Mouse (Mus musculus) left cerebral cortex, adult 8-10 months (tissue): ENCODE measurements around the gene Krt86. TPM values are rescaled to one million over a fixed set of nuclear protein-coding genes. Genes with fewer than 3 reads are reported as not detected.
"Not testable (repeated sequence)": the region's sequence is repeated elsewhere in the genome, so short reads cannot be mapped to it uniquely, and the experiment has no call there.

Experiments
- DNase-seq, 2 experiments: peaks; one replicate each; pipeline ENCODE4 v3.0.0; 2022; ENCODE audit warnings: low spot score in 2 of 2
- total RNA-seq, 4 experiments: library from RNA; stranded (reverse); gene quantifications; 2 replicates each; pipeline ENCODE4 v1.2.4; 2022

Gene Krt86
- total RNA-seq, 4 experiments from 2014 or later: not detected

- no peak for DNase-seq
Observed at GRCm38 (mm10) chr15:101491431-101491830, 18.2 kb downstream of the Krt86 start, which contains the start of gene Krt83. TSS of gene Krt83 (minus strand) at chr15:101491512.

DNA sequence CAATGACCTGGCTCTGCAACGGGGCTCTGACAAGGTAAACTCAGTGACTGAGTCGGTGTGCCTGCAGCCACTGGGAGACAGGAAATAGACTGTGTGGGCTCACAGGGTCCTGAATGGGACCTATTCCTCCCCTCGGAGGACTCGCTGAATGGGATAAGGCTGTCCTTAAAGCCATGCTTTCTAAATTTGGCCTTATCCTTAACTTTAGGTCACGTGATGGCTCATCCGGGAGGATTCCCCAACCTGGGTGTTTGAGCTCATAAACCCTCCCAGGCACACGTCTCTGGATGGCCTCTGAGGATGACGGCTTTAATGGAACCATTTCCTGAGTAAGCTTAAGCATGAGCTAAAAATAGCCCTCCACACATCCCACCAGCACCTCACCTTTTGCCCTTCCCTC lies 19.4 kb downstream of the Krt86 start:
- DNase-seq: no peak

DNA sequence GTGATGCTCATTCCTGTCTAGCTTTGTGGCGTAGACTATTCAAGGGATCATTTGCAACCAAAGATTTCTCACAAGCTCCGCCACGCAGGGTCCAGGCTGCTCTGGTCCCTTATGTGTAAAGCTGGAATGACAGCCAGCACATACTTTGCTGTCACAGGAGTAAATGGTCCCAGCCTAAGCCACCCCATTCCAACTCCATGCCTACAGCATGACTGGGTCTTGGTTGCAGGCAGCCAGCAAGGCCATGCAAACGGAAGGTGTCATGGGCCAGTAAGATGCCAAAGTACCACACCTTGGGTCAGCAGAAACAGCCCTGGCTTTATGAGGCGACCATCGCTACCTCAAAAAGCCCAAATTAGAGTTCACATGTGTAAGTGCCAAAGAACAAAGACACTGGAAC lies 20.4 kb downstream of the Krt86 start:
- DNase-seq: no peak

DNA sequence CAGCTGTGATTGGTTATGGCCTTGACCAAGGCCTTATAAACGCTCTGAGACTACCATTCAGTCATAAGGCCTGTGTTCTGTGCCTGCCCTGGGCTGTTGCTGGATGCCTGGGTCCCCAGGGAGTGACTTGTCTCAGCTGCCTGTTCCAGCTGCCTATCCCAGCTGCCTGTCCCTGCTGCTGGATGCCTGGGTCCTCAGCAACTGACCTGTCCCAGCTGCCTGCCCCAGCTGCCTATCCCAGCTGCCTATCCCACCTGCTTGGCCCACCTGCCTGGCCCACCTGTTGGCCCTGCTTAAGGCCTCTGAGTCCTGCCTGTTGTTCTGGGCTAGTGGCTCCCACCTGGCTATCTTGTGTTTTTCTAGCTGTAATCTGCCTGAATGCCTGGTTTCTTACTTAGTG lies 20.9 kb downstream of the Krt86 start:
- no peak for DNase-seq

- DNase-seq: no peak
Observed at GRCm38 (mm10) chr15:101495266-101495665, 22.0 kb downstream of the Krt86 start.

- DNase-seq: no peak
Observed at GRCm38 (mm10) chr15:101497181-101497580, 23.9 kb downstream of the Krt86 start.

- DNase-seq: no peak
Observed at GRCm38 (mm10) chr15:101506896-101507758, 33.8 kb downstream of the Krt86 start.

DNA sequence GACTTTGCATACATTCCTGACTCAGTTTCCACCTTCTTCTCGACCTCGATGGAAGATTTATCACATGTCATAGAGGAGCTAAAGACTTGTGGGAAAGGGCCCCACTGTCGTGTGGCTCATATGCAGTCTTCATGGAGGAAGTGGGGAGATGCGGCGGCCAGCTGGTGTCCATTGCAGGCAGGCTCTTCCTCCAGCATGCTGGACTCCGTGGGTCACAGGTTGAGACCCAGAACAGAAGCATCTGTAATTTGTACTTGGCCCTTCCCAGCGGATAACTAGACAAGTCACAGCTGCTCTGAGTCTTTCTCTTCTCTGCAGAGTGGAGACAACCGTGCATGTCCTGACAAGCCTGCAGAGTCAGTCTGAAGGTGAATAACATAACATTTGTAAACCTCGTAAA lies 35.0 kb downstream of the Krt86 start:
- no peak for DNase-seq

DNA sequence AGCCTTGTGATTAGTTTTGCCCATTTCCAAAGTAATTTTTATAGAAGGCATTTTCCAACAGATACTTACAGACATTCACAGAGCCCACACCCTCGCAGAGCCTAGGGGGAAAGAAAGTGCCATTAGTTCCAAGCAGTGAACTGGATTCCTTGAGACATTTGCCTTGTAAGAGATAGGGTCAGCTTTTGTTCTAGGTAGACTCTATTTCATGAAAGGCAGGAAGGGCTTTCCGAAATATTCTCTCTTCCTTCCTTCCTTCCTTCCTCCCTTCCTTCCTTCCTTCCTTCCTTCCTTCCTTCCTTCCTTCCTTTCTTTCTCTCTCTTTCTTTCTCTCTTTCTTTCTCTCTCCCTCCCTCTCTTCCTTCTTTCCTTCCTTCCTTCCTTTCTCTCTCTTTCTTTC lies 43.9 kb downstream of the Krt86 start, which contains the start of gene Gm49425:
Gene Gm49425, minus strand, starts transcription at position 101 of the 400 bp plus-strand sequence.
- DNase-seq: not testable (repeated sequence)

- peak; percentile 40 to 71 for DNase-seq
Observed at GRCm38 (mm10) chr15:101519792-101520191, 46.5 kb downstream of the Krt86 start.

DNA sequence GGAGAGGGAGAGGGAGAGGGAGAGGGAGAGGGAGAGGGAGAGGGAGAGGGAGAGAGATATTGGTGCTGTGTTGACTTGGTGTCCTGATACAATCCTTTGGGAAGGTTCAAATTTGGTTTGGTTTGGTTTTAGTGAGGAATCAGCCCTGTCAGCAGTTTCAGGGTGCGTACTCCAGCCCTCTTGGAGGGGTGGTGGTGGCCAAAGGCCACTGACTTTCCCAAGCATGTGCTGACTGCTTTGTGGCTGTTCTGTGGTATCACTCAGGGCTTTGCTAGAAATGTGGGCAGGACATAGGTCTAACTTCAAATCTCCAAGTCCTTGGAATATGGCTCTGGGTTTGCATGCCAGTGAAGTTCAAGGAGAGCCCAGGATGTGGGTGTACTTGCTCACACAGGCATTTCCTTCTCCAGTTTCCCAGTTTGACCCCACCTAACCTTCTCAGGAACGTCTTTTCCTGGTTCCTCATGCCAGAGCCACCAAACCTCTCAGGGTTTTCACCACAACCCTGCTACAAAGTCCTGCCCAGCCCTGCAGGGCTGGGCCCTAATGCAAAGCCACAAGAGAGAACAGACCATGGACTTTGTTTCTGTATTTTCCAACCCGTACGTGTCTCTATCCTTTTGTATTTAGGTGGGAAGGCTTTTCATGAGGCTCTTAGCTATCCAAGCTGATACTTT lies 49.4 kb downstream of the Krt86 start:
- DNase-seq: no peak

Other genes with a start within 250 kb of the Krt86 start
- 10 to 100 TPM; 56.3 to 63.9 (median 62.1) TPM for gene Grasp, start 249.3 kb upstream of the Krt86 start, total RNA-seq
- 100 to 1,000 TPM in 1 of 4 experiments, 10 to 100 TPM in 3; 36.3 to 102 (median 74.5) TPM for gene Nr4a1, start 219.2 kb upstream of the Krt86 start, total RNA-seq
- gene Atg101, start 189.2 kb upstream of the Krt86 start, total RNA-seq: 10 to 100 TPM; 35.9 to 39.3 (median 37.6) TPM
- gene 6030408B16Rik, start 180.3 kb upstream of the Krt86 start, total RNA-seq: under 1 TPM in 3 of 4 experiments, not detected in 1; 0.18 to 0.91 (median 0.84) TPM
- 1 to 10 TPM; 3.4 to 5.1 (median 4.2) TPM for gene Krt80, start 103.3 kb upstream of the Krt86 start, total RNA-seq
- under 1 TPM in 3 of 4 experiments, not detected in 1; 0.15 to 0.65 (median 0.19) TPM for gene Krt7, start 62.4 kb upstream of the Krt86 start, total RNA-seq
- gene Krt87, start 34.7 kb upstream of the Krt86 start, total RNA-seq: under 1 TPM in 1 of 4 experiments, not detected in 3; 0.21 TPM
- gene Krt88, start 25.7 kb upstream of the Krt86 start, total RNA-seq: not detected
- not detected for gene Krt81, start 9.7 kb upstream of the Krt86 start, total RNA-seq
- not detected for gene Krt83, start 18.0 kb downstream of the Krt86 start, total RNA-seq
- not detected for gene Gm49425, start 43.8 kb downstream of the Krt86 start, total RNA-seq
- gene Krt84, start 59.3 kb downstream of the Krt86 start, total RNA-seq: not detected
- gene Krt82, start 77.2 kb downstream of the Krt86 start, total RNA-seq: not detected
- gene Krt90, start 89.5 kb downstream of the Krt86 start, total RNA-seq: not detected
- not detected for gene Krt75, start 100.4 kb downstream of the Krt86 start, total RNA-seq
- gene Gm5414, start 154.7 kb downstream of the Krt86 start, total RNA-seq: not detected
- not detected for gene Gm5478, start 173.9 kb downstream of the Krt86 start, total RNA-seq
- not detected for gene Krt6b, start 206.8 kb downstream of the Krt86 start, total RNA-seq
- not detected for gene Krt6a, start 220.8 kb downstream of the Krt86 start, total RNA-seq
- gene Krt5, start 239.4 kb downstream of the Krt86 start, total RNA-seq: not detected